Mouse (Mus musculus) embryonic facial prominence, embryonic 10.5 days (tissue): ENCODE measurements around the gene Gm38431. TPM values are rescaled to one million over a fixed set of nuclear protein-coding genes. Genes with fewer than 3 reads are reported as not detected.

ENCODE experiments used
- DNase-seq: peaks from one replicate; pipeline ENCODE4 v3.0.0-alpha.2; 2017; ENCODE audit warnings: low spot score
- H3K27ac ChIP-seq: fragments of 300-500 bp; sonication (generic); replicated peaks from 2 replicates; pipeline ENCODE4 v1.5.1; 2016; ENCODE audit warnings: mild to moderate bottlenecking
- H3K27me3 ChIP-seq: fragments of 300-500 bp; sonication (generic); replicated peaks from 2 replicates; pipeline ENCODE4 v1.6.1; 2016; ENCODE audit warnings: low read depth, mild to moderate bottlenecking; ENCODE audit not compliant: poor library complexity, severe bottlenecking
- H3K36me3 ChIP-seq: fragments of 300-500 bp; sonication (generic); replicated peaks from 2 replicates; pipeline ENCODE4 v1.6.1; 2016; ENCODE audit warnings: mild to moderate bottlenecking, moderate library complexity
- H3K4me1 ChIP-seq: fragments of 300-500 bp; sonication (generic); 2 replicates; pipeline ENCODE4 v1.6.1; 2016
- H3K4me3 ChIP-seq: fragments of 300-500 bp; sonication (generic); 2 replicates; pipeline ENCODE4 v1.5.1; 2016; ENCODE audit warnings: mild to moderate bottlenecking, moderate library complexity
- H3K9me3 ChIP-seq: fragments of 300-500 bp; sonication (generic); 2 replicates; pipeline ENCODE4 v1.6.1; 2016; ENCODE audit warnings: mild to moderate bottlenecking
- WGBS: fragments of 180-500 bp; shearing (Covaris S2); methylation state at CpG from one replicate; pipeline ENCODE4 v1.1.7; 2016; 5-methylcytosine and 5-hydroxymethylcytosine counted together
- polyA plus RNA-seq: library from polyadenylated mRNA; unstranded; fragments of >200 nt; fragmentation: Nextera tagmentation; extraction: Ambion mirVana; gene quantifications from 2 replicates; pipeline ENCODE4 v1.2.1, GENCODE M21; 2016

Gene Gm38431
- 3.5 and 4.5 TPM in 2 replicates for polyA plus RNA-seq

DNA sequence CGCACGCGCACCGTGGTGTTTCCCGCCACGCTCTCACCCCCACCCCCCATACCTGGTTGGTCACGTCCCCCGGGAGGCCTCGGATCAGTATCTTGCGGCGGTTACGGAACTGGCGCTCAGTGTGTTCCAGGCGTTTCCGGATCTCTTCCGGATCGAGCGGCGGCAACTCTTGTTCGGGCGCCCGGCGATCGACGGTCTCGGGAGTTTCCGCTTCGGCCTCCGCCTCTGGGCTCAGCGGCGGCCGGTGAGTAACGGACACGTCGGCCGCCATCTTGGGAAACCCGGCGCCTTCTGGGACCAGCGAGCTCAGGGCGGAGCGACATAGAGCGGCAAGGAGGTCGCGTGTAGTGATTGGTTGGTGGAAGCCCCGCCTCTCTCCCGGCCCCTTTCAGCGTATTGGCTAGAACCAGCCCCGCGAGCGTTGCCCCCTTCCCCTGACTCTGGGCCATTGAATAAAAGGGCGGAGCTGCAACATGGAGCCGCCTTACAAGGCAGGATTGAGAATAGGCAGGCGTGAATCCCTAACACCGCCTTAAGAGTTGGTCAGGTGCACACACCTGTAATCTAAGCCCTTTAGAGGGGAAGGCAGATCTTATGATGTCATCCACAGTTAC is at the start of gene Gm38431, which contains the start of gene Raver1:
Gene Gm38431, minus strand, starts transcription at position 291 of the 614 bp plus-strand sequence.
Gene Raver1, minus strand, starts transcription at position 302 of the 614 bp plus-strand sequence.
- peak within 1 kb of the TSS; percentile 79 for H3K4me3 ChIP-seq
- peaks cover 27% of the 10 kb centered on the region for H3K4me1 ChIP-seq
- no peaks in the 10 kb centered on the region for H3K9me3 ChIP-seq
- under 1% methylated on average over 54 of the region's 54 CpGs for WGBS
- DNase-seq, result peak; percentile 98
- peaks cover 46% of the 10 kb centered on the region for H3K36me3 ChIP-seq
- H3K27ac ChIP-seq, result peak within 1 kb of the TSS; percentile 95
- no peaks in the 10 kb centered on the region for H3K27me3 ChIP-seq

DNA sequence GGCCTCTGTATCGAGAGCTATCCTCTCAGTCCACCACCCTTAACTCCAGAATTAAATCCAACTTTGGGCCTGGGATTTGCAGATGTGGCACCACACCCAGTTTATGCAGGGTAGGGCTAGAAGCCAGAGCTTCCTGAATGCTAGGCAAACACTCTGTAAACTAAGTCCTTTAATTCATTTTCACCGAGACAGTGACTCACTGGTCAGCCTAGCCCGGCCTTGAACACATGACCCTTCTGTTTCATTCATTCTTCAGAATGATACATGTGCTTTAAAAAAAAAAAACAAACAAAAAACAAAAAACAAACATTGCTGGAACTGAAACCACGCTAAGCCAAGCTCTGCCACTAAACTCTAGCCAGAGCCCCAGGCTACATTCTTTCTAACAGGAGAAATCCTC is 46.6 kb upstream of the Gm38431 start:
- 86% methylated on average over 4 of the region's 4 CpGs for WGBS
- H3K4me3 ChIP-seq, result no peak overlapping the region
- no peak overlapping the region for H3K27ac ChIP-seq
- H3K4me1 ChIP-seq, result no peaks in the 10 kb centered on the region
- peaks cover 72% of the 10 kb centered on the region for H3K36me3 ChIP-seq
- no peak for DNase-seq
- H3K27me3 ChIP-seq, result no peaks in the 10 kb centered on the region
- no peaks in the 10 kb centered on the region for H3K9me3 ChIP-seq

DNA sequence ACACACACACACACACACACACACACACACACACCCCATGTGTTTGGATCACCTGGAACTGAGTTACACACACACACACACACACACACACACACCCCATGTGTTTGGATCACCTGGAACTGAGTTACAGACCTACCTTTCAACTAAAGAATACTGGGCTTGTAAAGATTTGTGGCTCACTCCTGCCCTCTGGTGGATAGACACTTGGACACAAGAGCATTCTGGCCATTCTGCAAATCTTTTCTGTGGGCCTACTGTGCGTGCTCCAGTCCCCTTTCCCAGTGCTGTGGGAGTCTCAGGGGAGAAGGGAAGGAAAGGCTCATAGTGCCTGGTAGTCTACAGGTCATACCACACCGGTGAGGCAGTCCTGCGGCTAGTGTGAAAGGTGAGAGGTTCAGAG is 45.4 kb upstream of the Gm38431 start:
- Histone ChIP-seq H3K36me3 (peaks cover 60% of the 10 kb centered on the region), H3K9me3 (no peaks in the 10 kb centered on the region), H3K27ac (no peak overlapping the region), H3K4me3 (no peak overlapping the region), H3K27me3 (no peaks in the 10 kb centered on the region), H3K4me1 (no peaks in the 10 kb centered on the region)
- WGBS, result 46% methylated on average over 3 of the region's 3 CpGs
- DNase-seq, result peak; percentile 60

DNA sequence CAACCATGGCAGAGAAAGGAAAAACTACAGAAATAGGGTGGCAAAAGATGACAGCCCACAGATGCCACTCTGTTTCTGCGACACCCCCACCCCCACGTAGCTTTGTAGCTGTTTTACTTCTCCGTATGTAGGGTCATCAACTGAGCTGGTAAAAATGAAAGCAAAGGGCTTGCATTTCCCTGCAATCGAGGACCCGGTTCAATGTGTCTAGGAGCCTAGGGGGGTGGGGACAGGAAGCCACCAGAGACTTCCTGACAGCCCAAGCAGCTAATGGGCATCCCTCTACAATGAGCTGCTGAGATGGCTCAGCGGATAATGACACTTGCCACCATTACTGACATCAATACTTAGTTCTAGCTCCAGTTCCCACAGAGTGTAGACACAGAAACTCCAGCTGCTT is 44.6 kb upstream of the Gm38431 start:
- WGBS, result 86% methylated on average over 6 of the region's 6 CpGs
- no peak for DNase-seq
- Histone ChIP-seq H3K9me3 (no peaks in the 10 kb centered on the region), H3K4me1 (0 out of 2 replicates have a peak, but pooled peaks cover 3% of the 10 kb centered on the region), H3K27ac (no peak overlapping the region), H3K4me3 (no peak overlapping the region), H3K36me3 (peaks cover 52% of the 10 kb centered on the region), H3K27me3 (no peaks in the 10 kb centered on the region)

DNA sequence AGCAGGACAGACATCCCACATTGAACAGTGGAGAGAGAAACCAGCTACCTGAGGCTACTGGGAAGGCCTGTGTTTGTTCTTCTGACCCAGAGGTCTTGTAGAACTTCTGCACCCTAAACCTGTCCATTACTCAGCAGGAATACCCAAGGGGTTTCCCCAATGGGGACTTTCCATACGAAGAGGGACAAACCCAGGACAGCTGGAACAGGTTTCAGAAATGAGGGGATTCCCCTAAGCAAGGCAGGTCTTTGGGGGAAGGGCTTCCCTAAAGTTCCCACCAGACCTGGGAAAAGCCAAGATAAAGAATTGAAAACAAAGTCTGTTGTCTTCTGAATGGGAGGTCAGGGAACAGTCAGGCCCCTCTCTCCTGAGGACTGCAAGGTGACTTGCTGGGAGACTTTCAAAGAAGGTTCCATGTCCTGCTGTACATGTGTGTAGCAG is 44.2 kb upstream of the Gm38431 start:
- H3K27me3 ChIP-seq, result no peaks in the 10 kb centered on the region
- H3K27ac ChIP-seq, result no peak overlapping the region
- WGBS, result 72% methylated on average over 1 of the region's 1 CpGs
- peaks cover 48% of the 10 kb centered on the region for H3K36me3 ChIP-seq
- 0 out of 2 replicates have a peak, but pooled peaks cover 5% of the 10 kb centered on the region for H3K4me1 ChIP-seq
- no peak for DNase-seq
- H3K4me3 ChIP-seq, result no peak overlapping the region
- H3K9me3 ChIP-seq, result no peaks in the 10 kb centered on the region

DNA sequence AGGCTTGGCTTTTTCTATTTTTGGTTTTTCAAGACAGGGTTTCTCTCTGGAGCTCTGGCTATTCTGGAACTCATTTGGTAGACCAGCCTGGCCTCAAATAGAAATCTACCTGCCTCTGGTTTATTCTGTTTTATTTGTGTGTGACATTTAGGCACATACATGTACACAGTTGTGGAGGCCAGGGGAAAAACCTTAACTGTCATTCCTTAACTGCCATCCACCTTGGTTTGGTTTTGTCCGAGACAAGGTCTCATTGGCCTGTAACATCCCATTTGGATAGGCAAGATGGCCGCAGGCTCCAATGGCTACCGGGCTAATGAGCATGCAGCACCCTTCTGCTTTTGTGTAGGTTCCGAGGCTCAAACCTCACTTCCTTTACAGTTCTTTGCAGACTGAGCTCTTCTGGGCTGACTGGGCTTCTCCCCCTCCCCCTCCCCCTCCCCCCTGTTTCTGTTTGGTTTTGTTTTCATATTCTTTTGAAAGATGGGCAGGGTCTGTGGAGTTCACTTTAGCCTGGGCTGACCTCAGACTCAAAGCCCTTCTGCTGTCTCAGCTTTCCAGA is 43.6 kb upstream of the Gm38431 start:
- Histone ChIP-seq H3K27ac (no peak overlapping the region), H3K4me1 (peaks cover 8% of the 10 kb centered on the region), H3K9me3 (no peaks in the 10 kb centered on the region), H3K36me3 (peaks cover 42% of the 10 kb centered on the region), H3K27me3 (no peaks in the 10 kb centered on the region), H3K4me3 (no peak overlapping the region)
- DNase-seq, result no peak
- WGBS, result 79% methylated on average over 4 of the region's 4 CpGs

DNA sequence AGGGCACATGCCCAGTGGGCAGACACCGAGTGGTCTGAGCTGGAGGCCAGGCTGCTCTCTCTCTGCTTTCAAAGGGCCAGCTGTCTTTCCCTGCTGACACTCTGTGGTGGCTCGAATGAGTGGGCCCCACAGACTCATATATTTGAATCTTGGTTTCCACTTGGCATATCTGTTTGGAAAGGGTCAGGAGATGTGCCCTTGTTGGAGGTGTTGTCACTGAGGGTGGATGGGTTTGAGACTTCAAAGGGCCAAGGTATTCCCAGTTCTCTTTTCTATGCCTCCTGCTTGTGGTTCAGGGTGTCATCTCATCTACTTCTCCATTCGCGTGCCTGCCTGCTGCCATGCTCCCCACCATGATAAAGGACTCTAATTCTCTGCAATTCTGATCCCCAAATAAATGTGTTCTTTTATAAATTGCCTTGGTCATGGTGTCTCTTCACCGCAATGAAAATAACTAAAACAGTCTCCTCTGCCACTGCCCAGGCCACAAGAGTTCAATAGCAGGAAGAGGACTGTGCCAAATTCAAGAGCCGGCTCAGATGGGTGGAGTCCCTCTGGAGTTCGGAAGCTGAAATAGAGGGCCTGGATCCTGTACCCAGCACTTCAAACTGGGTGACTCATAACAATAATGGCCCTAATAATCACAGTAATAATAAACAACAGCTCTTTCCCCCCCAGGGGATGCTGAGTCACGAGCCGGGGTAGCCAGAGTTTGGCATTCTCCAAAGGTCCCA is 43.0 kb upstream of the Gm38431 start:
- Histone ChIP-seq H3K36me3 (peaks cover 36% of the 10 kb centered on the region), H3K4me1 (peaks cover 13% of the 10 kb centered on the region), H3K4me3 (no peak overlapping the region), H3K27ac (no peak overlapping the region), H3K9me3 (no peaks in the 10 kb centered on the region), H3K27me3 (no peaks in the 10 kb centered on the region)
- DNase-seq, result no peak
- WGBS, result 78% methylated on average over 9 of the region's 9 CpGs

DNA sequence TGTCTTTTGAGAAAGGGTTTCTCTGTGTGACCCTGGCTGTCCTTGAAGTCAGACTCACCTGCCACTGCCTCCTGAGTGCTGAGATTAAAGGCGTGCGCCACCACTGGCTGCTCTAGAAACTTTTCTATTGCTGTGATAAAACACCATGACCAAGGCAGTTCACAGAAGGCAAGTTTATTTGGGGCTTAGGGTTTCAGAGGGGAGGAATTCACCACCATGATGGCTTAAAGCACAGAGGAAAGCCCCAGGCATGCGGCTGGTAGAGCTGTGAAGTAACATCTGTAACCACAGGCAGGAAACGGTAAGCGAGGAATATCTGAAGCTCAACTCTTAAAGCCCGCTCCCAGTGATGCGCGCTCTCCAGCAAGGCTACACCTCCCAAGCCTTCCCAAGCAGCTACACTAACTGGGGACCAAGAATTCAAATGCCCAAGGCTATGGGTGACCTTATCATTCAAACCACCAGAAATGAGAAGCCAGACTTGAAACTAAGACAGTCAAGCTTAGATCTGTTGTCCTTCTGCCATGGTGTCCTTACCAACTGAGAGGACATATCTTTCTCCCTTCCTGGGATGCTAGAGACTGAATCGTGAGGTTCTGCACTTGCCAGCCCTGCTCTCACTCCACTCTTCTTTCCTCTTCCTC is 41.4 kb upstream of the Gm38431 start:
- Histone ChIP-seq H3K9me3 (no peaks in the 10 kb centered on the region), H3K4me3 (no peak overlapping the region), H3K27me3 (no peaks in the 10 kb centered on the region), H3K36me3 (peaks cover 20% of the 10 kb centered on the region), H3K4me1 (peaks cover 13% of the 10 kb centered on the region), H3K27ac (no peak overlapping the region)
- DNase-seq, result no peak
- 83% methylated on average over 9 of the region's 9 CpGs for WGBS

DNA sequence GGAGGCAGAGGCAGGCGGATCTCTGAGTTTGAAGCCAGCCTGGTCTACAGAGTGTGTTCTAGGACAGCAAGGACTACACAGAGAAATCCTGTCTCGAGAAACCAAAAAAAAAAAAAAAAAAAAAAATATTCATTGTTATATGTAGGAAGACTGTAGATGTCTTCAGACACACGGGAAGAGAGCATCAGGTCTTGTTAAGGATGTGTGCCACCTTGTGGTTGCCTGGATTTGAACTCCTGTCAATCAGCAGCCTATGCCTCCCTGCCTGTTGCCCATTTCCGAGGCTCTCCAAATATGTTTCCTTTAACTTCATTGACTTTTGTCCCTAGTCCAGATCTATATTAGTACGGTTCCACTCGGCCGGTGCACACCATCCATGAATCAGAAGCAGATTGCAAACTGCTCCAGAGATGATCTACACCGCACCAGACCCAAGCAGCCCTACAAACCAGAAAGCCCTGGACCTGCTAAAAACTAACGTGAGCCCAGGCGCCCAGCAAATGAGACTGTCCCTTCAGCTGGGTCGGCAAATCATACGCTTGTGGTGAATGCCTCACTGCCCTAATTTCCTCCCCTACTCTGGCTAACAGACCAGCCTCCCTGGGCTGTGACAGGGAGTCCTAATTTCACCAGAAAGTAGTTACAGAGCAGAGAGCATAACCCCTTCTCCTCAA is 40.4 kb upstream of the Gm38431 start:
- H3K27me3 ChIP-seq, result no peaks in the 10 kb centered on the region
- H3K4me3 ChIP-seq, result no peak overlapping the region; the same call in 1 of the 2 replicates
- H3K9me3 ChIP-seq, result no peaks in the 10 kb centered on the region
- DNase-seq, result no peak
- H3K4me1 ChIP-seq, result peaks cover 13% of the 10 kb centered on the region
- peaks cover 10% of the 10 kb centered on the region for H3K36me3 ChIP-seq
- 85% methylated on average over 12 of the region's 12 CpGs for WGBS
- no peak overlapping the region for H3K27ac ChIP-seq

DNA sequence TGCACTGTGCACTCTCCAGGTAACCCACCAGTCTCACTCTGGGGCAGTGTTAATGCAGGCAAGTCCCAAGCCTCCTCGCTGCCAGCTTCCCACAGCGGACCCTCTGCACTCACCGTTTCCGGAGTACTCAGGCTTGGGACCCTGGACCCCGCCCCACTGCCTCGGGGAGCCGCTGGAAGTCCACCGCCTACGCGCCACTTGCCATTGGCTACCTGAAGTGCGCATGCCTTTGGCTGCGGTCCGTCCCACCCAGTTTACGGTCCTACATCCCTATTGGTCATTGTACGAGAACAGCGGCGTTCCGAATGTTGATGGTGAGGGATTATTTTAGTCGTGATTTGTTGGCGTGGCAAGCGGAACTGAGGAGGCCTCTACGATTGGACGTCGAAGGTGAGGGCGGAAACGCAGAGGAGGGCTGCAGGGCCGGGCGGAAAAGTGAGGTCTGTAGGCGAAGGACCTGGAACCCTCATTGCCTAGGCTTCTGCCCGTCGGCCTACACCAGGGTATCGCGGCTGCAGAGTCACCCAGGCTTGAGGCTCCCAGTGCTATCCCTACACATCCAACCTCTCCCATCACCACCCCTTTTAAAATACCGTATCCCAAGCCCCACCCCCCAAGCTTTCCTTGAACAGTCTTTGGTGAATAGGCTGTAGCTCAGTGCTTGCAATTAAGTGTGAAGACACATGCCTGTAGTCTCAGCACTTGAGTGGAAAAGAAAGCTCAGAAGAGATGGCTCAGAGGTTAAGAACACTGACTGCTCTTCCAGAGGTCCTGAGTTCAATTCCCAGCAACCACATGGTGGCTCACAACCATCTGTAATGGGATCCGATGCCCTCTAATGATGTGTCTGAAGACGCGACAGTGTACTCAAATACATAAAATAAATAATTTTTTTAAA is 39.5 kb upstream of the Gm38431 start, which contains the start of gene Tyk2:
Gene Tyk2, minus strand, starts transcription at position 185 of the 898 bp plus-strand sequence.
- Histone ChIP-seq H3K9me3 (no peaks in the 10 kb centered on the region), H3K36me3 (peaks cover 14% of the 10 kb centered on the region), H3K27ac (peak within 1 kb of the TSS; percentile 78), H3K4me1 (peaks cover 13% of the 10 kb centered on the region), H3K4me3 (peak within 1 kb of the TSS; percentile 71), H3K27me3 (no peaks in the 10 kb centered on the region)
- DNase-seq, result peak; percentile 96
- WGBS, result 6% methylated on average over 37 of the region's 37 CpGs

DNA sequence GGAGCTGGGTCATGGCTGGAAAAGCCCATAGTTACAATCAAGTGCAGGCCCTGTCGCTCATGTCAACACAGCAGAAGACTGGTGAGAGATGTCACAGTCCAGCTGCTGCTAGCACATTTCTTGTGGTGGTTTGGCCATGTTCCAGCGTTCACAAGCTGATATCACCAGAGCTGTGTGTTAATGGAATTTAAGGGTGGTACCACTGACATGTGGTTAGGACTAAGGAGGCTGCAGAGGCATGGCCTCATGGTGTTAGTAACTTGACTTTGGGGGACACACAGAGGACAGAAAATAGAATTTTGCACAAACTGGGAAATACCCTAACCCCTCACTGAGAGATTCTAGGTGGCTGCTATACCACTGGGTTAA is 34.4 kb upstream of the Gm38431 start:
- H3K27ac ChIP-seq, result no peak overlapping the region
- H3K36me3 ChIP-seq, result peaks cover 39% of the 10 kb centered on the region
- peaks cover 9% of the 10 kb centered on the region for H3K4me1 ChIP-seq
- no peaks in the 10 kb centered on the region for H3K9me3 ChIP-seq
- H3K27me3 ChIP-seq, result no peaks in the 10 kb centered on the region
- DNase-seq, result no peak
- no peak overlapping the region for H3K4me3 ChIP-seq
- WGBS, result 86% methylated on average over 2 of the region's 2 CpGs
